Mouse (Mus musculus) yolk sac, embryonic 10.5 days (tissue): ENCODE measurements around the gene Tas2r125.
"Not testable (repeated sequence)": the region's sequence is repeated elsewhere in the genome, so short reads cannot be mapped to it uniquely, and the experiment has no call there.

Experiments used
- DNase-seq: peaks from one replicate; pipeline ENCODE4 v3.0.0-alpha.2; 2017; ENCODE audit warnings: low spot score

Gene Tas2r125

DNA sequence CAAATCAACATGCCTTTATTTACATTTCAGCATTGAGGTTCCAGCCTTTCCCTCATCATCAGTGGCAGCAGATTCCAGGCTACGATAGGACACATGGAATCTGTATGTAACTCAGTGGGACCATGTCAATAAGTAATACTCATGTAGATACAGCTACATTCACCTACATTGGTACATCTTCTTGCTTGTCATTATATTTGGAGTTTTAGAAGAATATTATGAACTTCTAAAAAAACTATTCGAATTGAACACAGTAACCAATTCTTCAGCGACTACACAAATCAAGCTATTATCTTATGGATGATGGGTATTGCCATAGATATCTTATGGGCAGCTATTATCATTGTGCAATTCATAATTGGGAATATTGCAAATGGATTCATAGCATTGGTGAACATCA, at the start of gene Tas2r125:
Tas2r125 (plus strand) TSS at position 301 of the 400 bp plus-strand sequence.
- no peak for DNase-seq

DNA sequence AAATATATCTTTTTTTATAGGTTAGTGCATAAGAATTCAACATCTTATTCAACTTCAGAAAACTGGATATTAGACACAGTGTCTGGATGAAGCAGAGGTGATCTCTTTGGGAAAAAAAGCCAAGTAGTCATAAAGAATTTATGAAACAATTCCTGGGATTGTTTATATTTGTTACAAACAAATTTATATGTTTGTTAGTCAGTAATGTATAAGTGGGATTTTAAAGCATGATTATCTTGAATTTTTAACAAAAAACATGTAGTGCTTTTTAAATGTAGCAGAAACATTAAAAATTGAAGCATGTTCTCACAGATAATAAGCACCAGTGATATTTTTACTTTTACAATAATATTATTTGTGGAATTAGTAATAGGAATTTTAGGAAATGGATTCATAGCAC, 41.7 kb upstream of the Tas2r125 start, which contains the start of gene Tas2r110:
Tas2r110 (plus strand) TSS at position 301 of the 400 bp plus-strand sequence.
- DNase-seq, result no peak

DNA sequence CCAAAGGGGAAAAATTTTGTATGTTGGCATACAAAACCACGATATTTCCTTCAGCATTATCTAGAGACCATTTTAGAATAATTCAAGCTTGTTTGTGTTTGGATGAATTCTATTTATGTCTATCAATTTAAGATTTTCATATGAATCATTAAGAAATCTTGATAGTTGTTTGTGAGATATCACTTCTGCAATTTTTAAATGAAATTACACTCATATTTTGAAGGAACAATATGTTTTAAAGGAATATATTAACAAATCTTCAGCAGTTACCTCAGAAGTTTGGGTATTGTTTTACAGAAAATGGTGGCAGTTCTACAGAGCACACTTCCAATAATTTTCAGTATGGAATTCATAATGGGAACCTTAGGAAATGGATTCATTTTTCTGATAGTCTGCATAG, 16.7 kb upstream of the Tas2r125 start, which contains the start of gene Tas2r113:
Tas2r113 (plus strand) TSS at position 301 of the 400 bp plus-strand sequence.
- no peak for DNase-seq

DNA sequence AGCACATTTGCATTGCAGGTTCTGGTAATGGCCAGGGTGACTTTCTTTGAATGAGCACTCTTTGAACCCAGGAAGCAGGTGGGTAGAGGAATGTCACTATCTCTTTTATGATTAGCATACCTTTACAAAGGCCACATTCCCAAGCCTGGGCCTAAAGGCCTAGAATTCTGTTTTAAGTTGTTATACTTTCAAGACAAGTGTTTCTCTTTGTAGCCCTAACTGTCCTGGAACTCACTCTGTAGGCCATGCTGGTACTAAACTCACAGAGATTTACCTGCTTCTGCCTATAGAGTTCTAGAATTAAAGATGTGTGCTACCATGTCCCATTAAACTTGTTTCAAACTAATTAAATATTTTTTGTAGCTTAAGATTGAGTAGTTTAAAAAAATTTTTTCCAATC, 31.9 kb downstream of the Tas2r125 start:
- DNase-seq, result not testable (repeated sequence)

DNA sequence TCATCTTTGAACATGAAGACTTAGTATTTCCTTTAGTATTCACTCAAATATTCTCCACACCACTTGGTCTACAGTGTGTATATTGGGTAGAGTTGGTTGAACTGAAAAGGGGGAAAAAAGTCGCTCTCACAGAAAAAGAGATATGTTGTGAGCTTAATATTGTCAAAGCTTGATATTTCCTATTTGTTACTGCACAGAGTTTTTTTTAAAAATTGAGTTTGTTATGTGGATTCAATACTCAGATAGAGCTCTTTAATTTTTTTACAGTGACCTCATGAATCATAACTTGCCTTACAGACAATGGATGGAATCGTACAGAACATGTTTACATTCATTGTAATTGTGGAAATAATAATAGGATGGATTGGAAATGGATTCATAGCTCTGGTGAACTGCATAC, 41.4 kb downstream of the Tas2r125 start, which contains the start of gene Tas2r129:
Tas2r129 (plus strand) TSS at position 301 of the 400 bp plus-strand sequence.
- DNase-seq, result no peak

DNA sequence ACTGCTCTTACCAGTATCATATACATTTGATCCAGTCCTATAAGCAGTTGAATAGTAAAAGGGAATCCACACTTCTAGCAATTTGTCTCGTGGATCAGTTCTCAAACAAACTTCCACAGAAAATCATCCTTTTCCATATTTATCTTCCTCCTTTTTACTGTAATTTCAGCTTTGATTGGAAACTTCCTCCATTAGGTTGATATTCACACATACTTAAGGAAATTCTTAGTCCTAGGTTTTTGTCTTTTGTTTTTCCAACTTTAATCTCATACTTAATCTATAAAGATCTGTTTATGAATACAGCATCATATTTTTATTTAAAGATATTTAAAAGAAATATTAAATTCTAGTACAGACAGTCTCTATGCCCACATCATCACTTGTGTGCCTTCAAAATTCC, 48.4 kb downstream of the Tas2r125 start, which contains the start of gene Tas2r131:
Tas2r131 (minus strand) TSS at position 101 of the 400 bp plus-strand sequence.
- DNase-seq, result no peak
